Mouse (Mus musculus) kidney, postnatal 0 days (tissue): ENCODE results near the gene Syt5. TPM values are rescaled to one million over a fixed set of nuclear protein-coding genes. Genes with fewer than 3 reads are reported as not detected.
A peak's percentile ranks its signal among the peaks of the same experiment; 100 is the strongest.
"Not testable (repeated sequence)": the region's sequence is repeated elsewhere in the genome, so short reads cannot be mapped to it uniquely, and the experiment has no call there.

Source experiments
- ATAC-seq: fragments of 200-750 bp; cut with Nextera tagmentation; replicated peaks from 2 replicates; pipeline ENCODE4 v1.8.0; 2017; ENCODE audit warnings: low read depth, moderate number of reproducible peaks, moderate TSS enrichment, moderate library complexity; ENCODE audit not compliant: low FRiP score
- DNase-seq: peaks from one replicate; pipeline ENCODE4 v3.0.0-alpha.2; 2016; ENCODE audit warnings: low spot score
- H3K27ac ChIP-seq: fragments of 300-500 bp; sonication (generic); 2 replicates; pipeline ENCODE4 v1.5.1; 2014; ENCODE audit warnings: mild to moderate bottlenecking
- H3K27me3 ChIP-seq: fragments of 300-500 bp; sonication (generic); 2 replicates; pipeline ENCODE4 v1.6.1; 2014; ENCODE audit warnings: low read length, mixed read lengths; ENCODE audit not compliant: insufficient read depth
- H3K36me3 ChIP-seq: fragments of 300-500 bp; sonication (generic); 2 replicates; pipeline ENCODE4 v1.6.1; 2014; ENCODE audit warnings: low read length, mixed read lengths; ENCODE audit not compliant: insufficient read depth
- H3K4me1 ChIP-seq: fragments of 300-500 bp; sonication (generic); replicated peaks from 2 replicates; pipeline ENCODE4 v1.6.1; 2014; ENCODE audit warnings: antibody characterized with exemption, low read length, mixed read lengths; ENCODE audit not compliant: insufficient read depth
- H3K4me2 ChIP-seq: fragments of 300-500 bp; sonication (generic); 2 replicates; pipeline ENCODE4 v1.6.1; 2014; ENCODE audit warnings: mild to moderate bottlenecking, low read length, moderate library complexity, mixed read lengths
- H3K4me3 ChIP-seq: fragments of 300-500 bp; sonication (generic); replicated peaks from 2 replicates; pipeline ENCODE4 v1.5.1; 2014; ENCODE audit warnings: low read depth, low read length
- H3K9ac ChIP-seq: fragments of 300-500 bp; sonication (generic); 2 replicates; pipeline ENCODE4 v1.6.1; 2014; ENCODE audit warnings: low read depth, low read length
- H3K9me3 ChIP-seq: fragments of 300-500 bp; sonication (generic); replicated peaks from 2 replicates; pipeline ENCODE4 v1.6.1; 2016; ENCODE audit warnings: low read length, inconsistent platforms, mixed read lengths
- CTCF ChIP-seq: IDR thresholded peaks from 2 replicates; pipeline ENCODE4 v1.5.1; 2016; ENCODE audit warnings: antibody characterized with exemption, low read depth, mild to moderate bottlenecking, moderate library complexity
- WGBS: fragments of 180-500 bp; shearing (Covaris S2); extraction: QIAGEN DNeasy Blood & Tissue Kit; methylation state at CpG from one replicate; pipeline ENCODE4 v1.1.7; 2014; 5-methylcytosine and 5-hydroxymethylcytosine counted together
- polyA plus RNA-seq: library from polyadenylated mRNA; unstranded; fragments of >200 nt; fragmentation: Nextera tagmentation; extraction: Ambion mirVana; gene quantifications from 2 replicates; pipeline ENCODE4 v1.2.1, GENCODE M21; 2015

Gene Syt5
- 6.4 and 6.6 TPM in 2 replicates for polyA plus RNA-seq

DNA sequence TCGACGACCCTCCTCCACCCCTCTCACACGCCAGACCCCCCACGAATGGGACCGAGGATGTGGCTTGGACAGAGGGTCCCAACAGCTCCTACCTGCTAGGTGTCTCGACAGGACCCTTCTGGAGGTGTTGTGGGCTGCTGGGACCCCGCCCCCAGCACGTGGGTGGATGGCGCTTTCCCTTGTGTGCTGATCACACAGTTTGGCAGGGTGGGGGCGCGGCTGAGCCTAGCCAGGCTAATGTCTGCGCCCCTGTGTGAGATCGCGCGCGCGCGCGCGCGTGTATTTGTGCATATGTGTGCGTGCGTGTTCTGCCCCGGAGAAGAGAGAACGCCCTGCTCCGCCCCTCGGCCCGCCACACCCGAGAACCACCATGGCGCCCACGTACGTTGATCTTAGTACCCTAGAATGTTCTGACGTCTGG lies at the start of gene Syt5:
Syt5 (minus strand) TSS at position 321 of the 421 bp plus-strand sequence.
- Histone ChIP-seq H3K27ac (no peak within 1 kb of the TSS), H3K36me3 (no peaks in the 10 kb centered on the region), H3K4me3 (peak within 1 kb of the TSS; percentile 24), H3K9me3 (no peaks in the 10 kb centered on the region), H3K27me3 (no peaks in the 10 kb centered on the region), H3K9ac (no peak within 1 kb of the TSS), H3K4me2 (peak within 1 kb of the TSS; percentile 71), H3K4me1 (peaks cover 7% of the 10 kb centered on the region; the same call in 1 of the 2 replicates)
- WGBS = 8% methylated on average over 33 of the region's 33 CpGs
- no peak for TF ChIP-seq CTCF
- ATAC-seq (peak; percentile 38; the same call in 1 of the 2 replicates), DNase-seq (no peak)

DNA sequence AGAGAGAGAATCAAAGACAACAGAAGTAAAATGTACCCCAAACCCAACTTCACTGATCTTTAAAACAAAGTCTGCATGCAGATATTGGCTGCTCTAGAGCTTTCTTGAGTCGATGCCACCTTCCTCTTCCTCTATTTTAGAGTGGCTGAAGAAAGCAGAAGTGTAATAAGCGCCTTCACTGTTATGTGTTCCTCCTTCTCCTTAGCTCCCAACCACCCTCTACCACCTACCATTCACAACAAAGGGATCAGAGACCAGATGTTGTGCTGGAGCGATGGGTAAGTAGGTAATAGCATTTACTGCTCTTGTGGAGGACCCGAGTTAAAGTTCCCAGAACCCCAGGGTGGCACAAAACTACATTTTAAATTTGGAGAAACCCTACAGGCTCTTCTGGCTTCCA lies 49.7 kb upstream of the Syt5 start:
- WGBS = 84% methylated on average over 4 of the region's 4 CpGs

DNA sequence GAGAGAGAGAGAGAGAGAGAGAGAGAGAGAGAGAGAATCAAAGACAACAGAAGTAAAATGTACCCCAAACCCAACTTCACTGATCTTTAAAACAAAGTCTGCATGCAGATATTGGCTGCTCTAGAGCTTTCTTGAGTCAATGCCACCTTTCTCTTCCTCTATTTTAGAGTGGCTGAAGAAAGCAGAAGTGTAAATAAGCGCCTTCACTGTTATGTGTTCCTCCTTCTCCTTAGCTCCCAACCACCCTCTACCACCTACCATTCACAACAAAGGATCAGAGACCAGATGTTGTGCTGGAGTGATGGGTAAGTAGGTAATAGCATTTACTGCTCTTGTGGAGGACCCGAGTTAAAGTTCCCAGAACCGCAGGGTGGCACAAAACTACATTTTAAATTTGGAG lies 34.1 kb upstream of the Syt5 start:
- DNase-seq, H3K9ac ChIP-seq, H3K36me3 ChIP-seq, ATAC-seq, H3K4me2 ChIP-seq, H3K27ac ChIP-seq, H3K27me3 ChIP-seq, H3K9me3 ChIP-seq, H3K4me3 ChIP-seq, H3K4me1 ChIP-seq: not testable (repeated sequence)
- WGBS = 80% methylated on average over 3 of the region's 3 CpGs

More for the DNA sequence above, 49.7 kb upstream of the Syt5 start:
- DNase-seq, H3K36me3 ChIP-seq, H3K4me2 ChIP-seq, H3K9me3 ChIP-seq, H3K9ac ChIP-seq, ATAC-seq, H3K4me1 ChIP-seq, H3K27ac ChIP-seq, H3K27me3 ChIP-seq, H3K4me3 ChIP-seq: not testable (repeated sequence)

DNA sequence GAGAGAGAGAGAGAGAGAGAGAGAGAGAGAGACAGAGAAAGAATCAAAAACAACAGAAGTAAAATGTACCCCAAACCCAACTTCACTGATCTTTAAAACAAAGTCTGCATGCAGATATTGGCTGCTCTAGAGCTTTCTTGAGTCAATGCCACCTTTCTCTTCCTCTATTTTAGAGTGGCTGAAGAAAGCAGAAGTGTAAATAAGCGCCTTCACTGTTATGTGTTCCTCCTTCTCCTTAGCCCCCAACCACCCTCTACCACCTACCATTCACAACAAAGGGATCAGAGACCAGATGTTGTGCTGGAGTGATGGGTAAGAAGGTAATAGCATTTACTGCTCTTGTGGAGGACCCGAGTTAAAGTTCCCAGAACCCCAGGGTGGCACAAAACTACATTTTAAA lies 25.0 kb upstream of the Syt5 start:
- not testable (repeated sequence) for H3K9ac ChIP-seq, H3K36me3 ChIP-seq, H3K4me1 ChIP-seq, H3K27me3 ChIP-seq, ATAC-seq, H3K9me3 ChIP-seq, H3K27ac ChIP-seq, DNase-seq, H3K4me3 ChIP-seq, H3K4me2 ChIP-seq
- WGBS = 58% methylated on average over 2 of the region's 2 CpGs

DNA sequence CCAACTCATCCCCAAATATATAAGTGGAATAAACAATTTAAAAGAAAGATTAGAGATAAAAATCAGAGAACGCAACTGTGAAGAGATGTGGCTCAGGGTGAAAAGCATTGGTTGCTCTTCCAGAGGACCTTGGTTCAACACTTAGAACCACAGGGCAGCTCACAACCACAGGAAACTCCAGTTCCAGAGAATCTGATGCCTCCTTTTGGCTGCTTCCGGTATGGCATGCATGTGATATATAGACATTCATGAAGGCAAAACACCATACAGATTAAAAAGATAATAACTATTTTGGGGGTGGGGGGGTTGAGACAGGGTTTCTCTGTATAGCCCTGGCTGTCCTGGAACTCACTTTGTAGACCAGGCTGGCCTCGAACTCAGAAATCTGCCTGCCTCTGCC lies 15.3 kb upstream of the Syt5 start:
- WGBS = 89% methylated on average over 3 of the region's 3 CpGs

DNA sequence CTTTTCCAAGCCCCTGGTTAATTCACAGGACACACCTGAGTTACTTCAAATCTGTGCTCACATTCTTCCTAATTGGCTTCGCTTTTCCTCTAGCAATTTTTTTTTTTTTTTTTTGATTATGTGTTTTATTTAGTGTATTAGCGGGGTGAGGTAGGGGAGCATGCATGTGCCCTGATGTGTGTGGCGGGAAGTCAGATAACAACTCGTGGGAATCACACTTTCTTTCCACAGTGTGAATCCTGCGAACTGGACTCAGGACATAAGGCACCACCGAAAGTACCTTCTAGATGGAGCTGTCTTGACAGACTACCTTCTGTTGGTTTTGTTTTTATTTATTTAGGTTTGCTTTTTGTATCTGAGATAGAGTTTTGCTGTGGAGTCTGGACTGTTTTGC lies 9.8 kb upstream of the Syt5 start:
- no peak for DNase-seq
- Histone ChIP-seq H3K4me3 (no peak overlapping the region), H3K4me1 (no peaks in the 10 kb centered on the region), H3K9ac (no peak overlapping the region), H3K27me3 (no peaks in the 10 kb centered on the region), H3K27ac (no peak overlapping the region), H3K4me2 (no peak overlapping the region), H3K36me3 (no peaks in the 10 kb centered on the region), H3K9me3 (no peaks in the 10 kb centered on the region)
- TF ChIP-seq CTCF = no peak
- 61% methylated on average over 6 of the region's 6 CpGs for WGBS
- ATAC-seq = no peak

More for the DNA sequence above, 15.3 kb upstream of the Syt5 start:
- no peak overlapping the region for H3K4me2 ChIP-seq
- no peak overlapping the region for H3K27ac ChIP-seq
- H3K9ac ChIP-seq = no peak overlapping the region
- DNase-seq (no peak), ATAC-seq (no peak)
- no peak overlapping the region for H3K4me3 ChIP-seq
- H3K36me3 ChIP-seq = no peaks in the 10 kb centered on the region
- no peaks in the 10 kb centered on the region for H3K9me3 ChIP-seq
- H3K4me1 ChIP-seq = no peaks in the 10 kb centered on the region
- H3K27me3 ChIP-seq = no peaks in the 10 kb centered on the region
- TF ChIP-seq CTCF = no peak
